ENCODE assay signal across 12 mouse cellular contexts in genomic region chr4:119717443-119717842, GRCm38 (mm10). TPM values are rescaled to one million over a fixed set of nuclear protein-coding genes. Genes with fewer than 3 reads are reported as not detected.
DNase-seq lines count a peak whose midpoint lies in the region; ATAC-seq and TF ChIP-seq lines count a peak whose summit lies in the region.
"Had no signal": no experiment of that assay in that cellular context is flagged by ENCODE, and none has a peak within 500 bp of the region (broad histone marks: within the 10 kb centered on the region; RNA-seq: fewer than 3 reads in every experiment).

No protein-coding gene starts in this region.

- no peaks in the 10 kb centered on the region for H3K9me3 ChIP-seq in forebrain, embryonic 16.5 days (ENCODE audit: control insufficient read depth, low read length)
- H3K9me3 ChIP-seq in forebrain, embryonic 14.5 days (replicated peaks; ENCODE audit: control insufficient read depth, low read length), result no peaks in the 10 kb centered on the region
- no peaks in the 10 kb centered on the region for H3K9me3 ChIP-seq in midbrain, postnatal 0 days (ENCODE audit: low read length)
- H3K9me3 ChIP-seq in midbrain, embryonic 10.5 days (replicated peaks), result no peaks in the 10 kb centered on the region
- H3K9me3 ChIP-seq: liver, embryonic 15.5 days; midbrain, embryonic 13.5 days had no signal

- intact Hi-C loops in heart, postnatal 10 days (cut with DNase I), result no loop called here

- 0 out of 2 replicates have a peak, but pooled peaks have one; percentile 36 for ATAC-seq in forebrain, embryonic 16.5 days
- no peak for ATAC-seq in forebrain, embryonic 14.5 days
- no peak for ATAC-seq in midbrain, postnatal 0 days (ENCODE audit: low FRiP score)
- ATAC-seq: midbrain, embryonic 13.5 days had no signal

- 74% methylated on average over 11 of the region's 11 CpGs for WGBS in forebrain, embryonic 16.5 days
- 75% methylated on average over 11 of the region's 11 CpGs for WGBS in forebrain, embryonic 14.5 days
- WGBS in midbrain, postnatal 0 days, result 67% methylated on average over 11 of the region's 11 CpGs
- WGBS in midbrain, embryonic 10.5 days, result 78% methylated on average over 11 of the region's 11 CpGs

- no peaks in the 10 kb centered on the region for H3K27me3 ChIP-seq in forebrain, embryonic 16.5 days (replicated peaks; ENCODE audit: control insufficient read depth, insufficient read depth, low read length)
- no peaks in the 10 kb centered on the region for H3K27me3 ChIP-seq in forebrain, embryonic 14.5 days (replicated peaks; ENCODE audit: control insufficient read depth, insufficient read depth, low read length)
- H3K27me3 ChIP-seq in midbrain, postnatal 0 days (ENCODE audit: insufficient read depth, low read length), result no peaks in the 10 kb centered on the region
- no peaks in the 10 kb centered on the region for H3K27me3 ChIP-seq in midbrain, embryonic 10.5 days (ENCODE audit: low read depth, poor library complexity, severe bottlenecking)
- H3K27me3 ChIP-seq: liver, embryonic 15.5 days; midbrain, embryonic 13.5 days had no signal

- H3K4me3 ChIP-seq in forebrain, embryonic 16.5 days (replicated peaks; ENCODE audit: low read length), result no peak overlapping the region
- H3K4me3 ChIP-seq in forebrain, embryonic 14.5 days (ENCODE audit: low read depth, low read length), result no peak overlapping the region
- no peak overlapping the region for H3K4me3 ChIP-seq in midbrain, postnatal 0 days (ENCODE audit: low read depth, low read length)
- H3K4me3 ChIP-seq in midbrain, embryonic 10.5 days, result no peak overlapping the region
- H3K4me3 ChIP-seq: liver, embryonic 15.5 days; midbrain, embryonic 13.5 days had no signal

- no peak for TF ChIP-seq CTCF in midbrain, postnatal 0 days (IDR thresholded peaks at IDR 0.05)

- H3K27ac ChIP-seq in forebrain, embryonic 16.5 days (ENCODE audit: low read length), result no peak overlapping the region
- H3K27ac ChIP-seq in forebrain, embryonic 14.5 days (ENCODE audit: low read depth, low read length), result no peak overlapping the region
- no peak overlapping the region for H3K27ac ChIP-seq in midbrain, postnatal 0 days (ENCODE audit: low read depth, low read length)
- H3K27ac ChIP-seq in midbrain, embryonic 10.5 days (replicated peaks), result no peak overlapping the region
- H3K27ac ChIP-seq: liver, embryonic 15.5 days; midbrain, embryonic 13.5 days had no signal

- peaks cover 16% of the 10 kb centered on the region for H3K4me1 ChIP-seq in forebrain, embryonic 16.5 days (replicated peaks; ENCODE audit: control insufficient read depth, insufficient read depth, low read length)
- H3K4me1 ChIP-seq in forebrain, embryonic 14.5 days (ENCODE audit: control insufficient read depth, insufficient read depth, low read length), result peaks cover 5% of the 10 kb centered on the region; the same call in 1 of the 2 replicates
- H3K4me1 ChIP-seq in midbrain, postnatal 0 days (ENCODE audit: insufficient read depth, low read length), result no peaks in the 10 kb centered on the region
- H3K4me1 ChIP-seq in midbrain, embryonic 10.5 days, result no peaks in the 10 kb centered on the region
- H3K4me1 ChIP-seq: liver, embryonic 15.5 days had no signal

- no peak for DNase-seq in forebrain, embryonic 14.5 days (ENCODE audit: low spot score)
- DNase-seq in midbrain, postnatal 0 days (ENCODE audit: low spot score), result peak; percentile 70
- DNase-seq in midbrain, embryonic 10.5 days (ENCODE audit: low spot score), result no peak
- peak; percentile 37 to 48 for DNase-seq in heart, postnatal 10 days
- peak; percentile 19 for DNase-seq in right cerebral cortex, postnatal 25 days
- DNase-seq in testis, postnatal 14 days (ENCODE audit: low spot score), result no peak
- DNase-seq in thymus, postnatal 10 days (ENCODE audit: low spot score in 2 of 2), result no peak

- H3K36me3 ChIP-seq in forebrain, embryonic 16.5 days (ENCODE audit: control insufficient read depth, insufficient read depth), result no peaks in the 10 kb centered on the region
- no peaks in the 10 kb centered on the region for H3K36me3 ChIP-seq in forebrain, embryonic 14.5 days (ENCODE audit: control insufficient read depth, insufficient read depth, low read length)
- H3K36me3 ChIP-seq in midbrain, postnatal 0 days (ENCODE audit: insufficient read depth, low read length), result no peaks in the 10 kb centered on the region
- H3K36me3 ChIP-seq in midbrain, embryonic 10.5 days, result no peaks in the 10 kb centered on the region
- H3K36me3 ChIP-seq: liver, embryonic 15.5 days; midbrain, embryonic 13.5 days had no signal

- no peak overlapping the region for H3K9ac ChIP-seq in forebrain, embryonic 16.5 days (replicated peaks; ENCODE audit: low read depth, low read length)
- no peak overlapping the region for H3K9ac ChIP-seq in forebrain, embryonic 14.5 days (ENCODE audit: low read length)
- no peak overlapping the region for H3K9ac ChIP-seq in midbrain, postnatal 0 days (replicated peaks; ENCODE audit: low read length, poor library complexity, severe bottlenecking)
- H3K9ac ChIP-seq: liver, embryonic 15.5 days; midbrain, embryonic 13.5 days had no signal

- H3K4me2 ChIP-seq in forebrain, embryonic 16.5 days (ENCODE audit: low read length), result no peak overlapping the region
- H3K4me2 ChIP-seq in forebrain, embryonic 14.5 days (ENCODE audit: low read length), result no peak overlapping the region
- H3K4me2 ChIP-seq in midbrain, postnatal 0 days (ENCODE audit: low read depth, low read length, poor library complexity, severe bottlenecking), result no peak overlapping the region
- H3K4me2 ChIP-seq: liver, embryonic 15.5 days; midbrain, embryonic 13.5 days had no signal

RNA-seq across cellular contexts. Expression of gene Hivep3, which starts 16.1 kb away (rescaled TPM):
- polyA plus RNA-seq in forebrain, embryonic 16.5 days (2015; fragmentation: Nextera tagmentation; extraction: Ambion mirVana), result 23.1 and 26.4 TPM in 2 replicates
- polyA plus RNA-seq in forebrain, embryonic 14.5 days (2014; fragmentation: Nextera tagmentation; extraction: Ambion mirVana), result 13.8 and 18.8 TPM in 2 replicates
- 18.3 and 19.3 TPM in 2 replicates for total RNA-seq in midbrain, postnatal 0 days (2014; rRNA removed)
- polyA plus RNA-seq in midbrain, postnatal 0 days (2015; fragmentation: Nextera tagmentation; extraction: Ambion mirVana), result 14.3 and 16.5 TPM in 2 replicates
- 0.64 and 1.0 TPM in 2 replicates for polyA plus RNA-seq in midbrain, embryonic 10.5 days (2016; fragmentation: Nextera tagmentation; extraction: Ambion mirVana)
- total RNA-seq in heart, postnatal 10 days (2021), result 1 to 10 TPM; 5.7 to 5.9 TPM

RNA-seq across cellular contexts. Expression of gene Guca2b, which starts 58.7 kb away (rescaled TPM):
- polyA plus RNA-seq in forebrain, embryonic 16.5 days (2015; fragmentation: Nextera tagmentation; extraction: Ambion mirVana), result not detected in 2 replicates
- not detected in 2 replicates for polyA plus RNA-seq in forebrain, embryonic 14.5 days (2014; fragmentation: Nextera tagmentation; extraction: Ambion mirVana)
- total RNA-seq in midbrain, postnatal 0 days (2014; rRNA removed), result not detected in 2 replicates
- not detected in 2 replicates for polyA plus RNA-seq in midbrain, postnatal 0 days (2015; fragmentation: Nextera tagmentation; extraction: Ambion mirVana)
- not detected in 2 replicates for polyA plus RNA-seq in midbrain, embryonic 10.5 days (2016; fragmentation: Nextera tagmentation; extraction: Ambion mirVana)
- not detected for total RNA-seq in heart, postnatal 10 days (2021)
- total RNA-seq: layer of hippocampus, postnatal 36 days had no signal
- polyA plus RNA-seq: embryonic facial prominence, embryonic 11.5 days; midbrain, embryonic 13.5 days had no signal

Comparison
In these comparisons a context has a peak if more than half of its experiments do, and no peak if none do; other contexts are left out.
1. DNase-seq: peak in midbrain, postnatal 0 days (single experiment), heart, postnatal 10 days (2 of 2) and right cerebral cortex, postnatal 25 days (single experiment); none in forebrain, embryonic 14.5 days (single experiment), midbrain, embryonic 10.5 days (single experiment), testis, postnatal 14 days (single experiment) and thymus, postnatal 10 days (0 of 2).